Mouse (Mus musculus): Measurements from ENCODE around the gene Esf1.
"Not testable (repeated sequence)": the region's sequence is repeated elsewhere in the genome, so short reads cannot be mapped to it uniquely, and the experiment has no call there.

Esf1 gene

GRCm38 (mm10) chr2:140096034-140096433, 74.3 kb downstream of the Esf1 start:
- no peak for DNase-seq (ENCODE audit: low read depth)

DNA sequence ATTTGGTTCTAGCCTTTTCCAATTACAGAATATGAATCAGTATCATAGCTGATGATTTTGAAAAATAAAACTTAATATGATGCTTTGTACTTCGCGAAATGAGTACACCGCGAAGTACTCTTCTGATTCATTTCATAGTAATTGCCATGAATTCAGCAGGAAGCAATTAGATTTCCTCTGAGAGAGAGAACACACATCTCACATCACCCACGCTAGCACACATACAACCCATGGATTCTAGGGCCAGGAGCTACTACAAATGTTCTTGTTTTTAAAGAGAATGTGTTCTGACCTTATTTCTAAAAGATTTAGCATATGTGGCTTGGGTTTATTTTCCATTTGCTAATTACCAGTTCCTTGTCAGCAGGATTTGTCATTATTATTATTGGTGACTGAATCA, 76.9 kb downstream of the Esf1 start:
- DNase-seq (ENCODE audit: low read depth) = no peak

- DNase-seq (ENCODE audit: low read depth) = no peak
Observed at GRCm38 (mm10) chr2:140084245-140084644, 86.1 kb downstream of the Esf1 start.

DNA sequence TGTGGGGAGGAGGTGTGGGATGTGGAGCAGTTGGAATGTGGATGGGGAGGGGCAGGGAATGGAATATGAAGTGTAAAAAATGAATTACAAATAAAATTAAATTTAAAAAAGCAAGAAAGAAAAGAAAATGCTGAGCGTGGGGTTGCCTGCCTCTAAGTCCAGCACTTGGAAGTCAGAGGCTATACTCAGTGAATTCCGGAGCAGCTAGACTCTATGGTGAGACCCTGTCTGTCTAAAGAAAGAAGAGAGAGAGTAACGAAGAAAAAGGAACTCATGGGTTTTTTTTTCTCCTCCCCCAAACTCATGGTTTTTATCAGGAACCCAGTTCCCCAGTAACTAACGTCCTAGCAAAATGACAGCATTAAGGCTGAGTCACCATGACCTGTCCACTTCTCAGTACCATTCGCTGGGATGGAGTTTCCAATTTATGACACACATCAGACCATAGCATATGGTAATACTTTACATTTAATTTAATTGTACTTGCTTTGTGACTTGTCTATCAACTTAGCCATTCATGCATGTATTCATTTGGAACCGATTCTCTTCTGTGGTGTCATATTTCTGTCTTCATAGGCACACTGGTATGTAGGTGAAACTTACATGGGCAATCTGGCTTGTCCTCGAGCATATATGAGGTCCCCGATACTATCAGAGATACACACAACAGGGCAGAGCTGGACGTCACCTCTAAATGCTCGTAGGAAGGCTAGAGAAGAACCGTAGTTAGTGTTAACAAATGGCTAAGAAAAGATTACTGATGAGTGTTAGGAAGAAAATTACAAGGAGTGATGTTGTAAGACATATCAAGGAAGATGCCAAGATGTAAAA, 89.4 kb downstream of the Esf1 start:
- no peak for DNase-seq (ENCODE audit: low read depth)

DNA sequence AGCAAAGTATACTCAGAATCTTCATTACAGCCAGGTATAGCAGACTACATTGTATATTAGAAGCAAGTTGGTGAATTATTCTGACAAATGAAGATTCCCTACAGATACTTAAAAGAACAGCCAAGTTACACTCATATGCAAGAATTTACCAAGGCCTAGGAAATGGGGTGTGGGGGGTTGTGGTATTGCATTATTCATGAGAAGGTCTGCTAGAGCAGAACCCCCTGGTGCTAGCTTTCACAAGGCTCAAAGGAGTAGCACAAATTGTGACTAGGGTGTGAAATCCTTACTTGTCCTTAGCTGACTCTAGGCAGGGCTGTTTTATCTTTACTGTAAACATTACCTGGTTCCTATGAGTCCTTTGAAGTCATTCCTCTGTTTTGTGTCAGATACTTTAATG, 91.1 kb downstream of the Esf1 start:
- DNase-seq (ENCODE audit: low read depth) = not testable (repeated sequence)

GRCm38 (mm10) chr2:140078600-140079280, 91.6 kb downstream of the Esf1 start:
- no peak for DNase-seq (ENCODE audit: low read depth)

DNA sequence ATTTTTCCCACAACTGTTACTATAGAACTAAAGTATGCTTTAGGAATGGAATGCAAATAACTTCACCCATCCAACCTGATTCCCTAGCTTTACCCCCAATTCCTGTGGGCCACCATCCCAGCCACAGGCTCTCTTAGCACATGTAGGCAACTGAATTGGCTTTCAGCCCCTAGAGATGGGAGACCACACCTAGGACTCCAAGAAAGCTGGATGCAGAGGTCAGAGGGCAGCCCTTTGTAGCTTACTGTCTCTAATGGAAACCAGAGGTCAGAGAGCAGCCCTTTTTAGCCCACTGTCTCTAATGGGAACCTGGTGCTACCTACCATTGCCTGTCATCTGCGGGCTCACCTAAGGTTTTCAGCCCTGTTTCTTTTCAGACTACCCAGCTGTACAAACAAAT, 92.9 kb downstream of the Esf1 start:
- DNase-seq (ENCODE audit: low read depth) = no peak

DNA sequence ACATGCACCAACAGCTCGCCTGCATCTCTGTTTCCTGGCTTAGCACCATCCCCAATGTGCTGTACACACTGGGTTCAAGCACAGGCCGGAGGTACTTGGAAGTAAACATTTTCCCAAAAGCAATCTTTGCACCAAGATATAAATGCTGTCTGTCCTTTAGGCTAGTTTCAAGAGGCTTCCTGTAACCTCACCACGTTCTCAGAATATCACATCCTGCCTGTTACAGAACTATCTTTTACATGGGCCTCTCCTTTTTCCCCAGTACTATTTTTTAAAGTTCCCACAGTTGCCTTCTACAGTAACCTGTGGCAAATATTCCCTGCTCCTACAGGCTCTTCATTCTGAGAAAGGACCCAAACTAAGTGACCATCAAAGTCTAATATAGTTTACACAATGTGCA, 95.2 kb downstream of the Esf1 start:
- DNase-seq (ENCODE audit: low read depth) = no peak

All from c-Kit-positive CD71-negative TER-119-negative erythroid progenitor cells, embryonic 14.5 days (primary cell).